Mouse (Mus musculus): ENCODE results near the gene Masp1.

GRCm38 (mm10) chr16:23541046-23541445, 20.4 kb upstream of the Masp1 start:
- TF ChIP-seq EP300 (IDR thresholded peaks at IDR 0.05; ENCODE audit: low read depth) = no peak
- TF ChIP-seq CTCF (IDR thresholded peaks at IDR 0.05; ENCODE audit: low read depth) = no peak
